Mouse (Mus musculus) testis, postnatal 14 days (tissue): ENCODE measurements around the gene Nol6.

Source experiments
- DNase-seq: peaks from one replicate; pipeline ENCODE4 v3.0.0; 2021; ENCODE audit warnings: low spot score

Nol6 gene

GRCm38 (mm10) chr4:41118706-41119292, 5.5 kb downstream of the Nol6 start:
- no peak for DNase-seq

GRCm38 (mm10) chr4:41116817-41117216, 7.4 kb downstream of the Nol6 start:
- DNase-seq, result no peak

GRCm38 (mm10) chr4:41115793-41116192, 8.5 kb downstream of the Nol6 start:
- DNase-seq, result no peak

- DNase-seq, result no peak
These were observed 9.2 kb downstream of the Nol6 start for GRCm38 (mm10) chr4:41115074-41115473.

GRCm38 (mm10) chr4:41114358-41115070, 9.7 kb downstream of the Nol6 start:
- no peak for DNase-seq

GRCm38 (mm10) chr4:41108717-41109425, 15.4 kb downstream of the Nol6 start:
- no peak for DNase-seq

GRCm38 (mm10) chr4:41107440-41107839, 16.8 kb downstream of the Nol6 start:
- no peak for DNase-seq

- no peak for DNase-seq
These were observed 21.4 kb downstream of the Nol6 start for GRCm38 (mm10) chr4:41102901-41103300.

GRCm38 (mm10) chr4:41100986-41101385, 23.3 kb downstream of the Nol6 start:
- DNase-seq, result no peak

GRCm38 (mm10) chr4:41098577-41098951, 25.7 kb downstream of the Nol6 start:
- no peak for DNase-seq

- no peak for DNase-seq
These were observed 26.2 kb downstream of the Nol6 start, which contains the start of gene Aqp3 for GRCm38 (mm10) chr4:41097871-41098576. TSS of gene Aqp3 (minus strand) at chr4:41098183.

- DNase-seq, result no peak
These were observed 26.9 kb downstream of the Nol6 start for GRCm38 (mm10) chr4:41097381-41097780.

- no peak for DNase-seq
These were observed 27.5 kb downstream of the Nol6 start for GRCm38 (mm10) chr4:41096794-41097193.

GRCm38 (mm10) chr4:41096169-41096568, 28.1 kb downstream of the Nol6 start:
- DNase-seq, result no peak

GRCm38 (mm10) chr4:41094361-41094760, 29.9 kb downstream of the Nol6 start:
- no peak for DNase-seq

- no peak for DNase-seq
These were observed 31.3 kb downstream of the Nol6 start for GRCm38 (mm10) chr4:41092958-41093357.

- no peak for DNase-seq
These were observed 32.9 kb downstream of the Nol6 start for GRCm38 (mm10) chr4:41091391-41091790.

GRCm38 (mm10) chr4:41089705-41090104, 34.5 kb downstream of the Nol6 start:
- no peak for DNase-seq

- DNase-seq, result no peak
These were observed 35.1 kb downstream of the Nol6 start for GRCm38 (mm10) chr4:41089189-41089588.

GRCm38 (mm10) chr4:41087459-41088298, 36.6 kb downstream of the Nol6 start:
- no peak for DNase-seq

GRCm38 (mm10) chr4:41086947-41087346, 37.3 kb downstream of the Nol6 start:
- DNase-seq, result no peak

- DNase-seq, result no peak
These were observed 39.4 kb downstream of the Nol6 start for GRCm38 (mm10) chr4:41084819-41085218.
